In the genomic region with DNA sequence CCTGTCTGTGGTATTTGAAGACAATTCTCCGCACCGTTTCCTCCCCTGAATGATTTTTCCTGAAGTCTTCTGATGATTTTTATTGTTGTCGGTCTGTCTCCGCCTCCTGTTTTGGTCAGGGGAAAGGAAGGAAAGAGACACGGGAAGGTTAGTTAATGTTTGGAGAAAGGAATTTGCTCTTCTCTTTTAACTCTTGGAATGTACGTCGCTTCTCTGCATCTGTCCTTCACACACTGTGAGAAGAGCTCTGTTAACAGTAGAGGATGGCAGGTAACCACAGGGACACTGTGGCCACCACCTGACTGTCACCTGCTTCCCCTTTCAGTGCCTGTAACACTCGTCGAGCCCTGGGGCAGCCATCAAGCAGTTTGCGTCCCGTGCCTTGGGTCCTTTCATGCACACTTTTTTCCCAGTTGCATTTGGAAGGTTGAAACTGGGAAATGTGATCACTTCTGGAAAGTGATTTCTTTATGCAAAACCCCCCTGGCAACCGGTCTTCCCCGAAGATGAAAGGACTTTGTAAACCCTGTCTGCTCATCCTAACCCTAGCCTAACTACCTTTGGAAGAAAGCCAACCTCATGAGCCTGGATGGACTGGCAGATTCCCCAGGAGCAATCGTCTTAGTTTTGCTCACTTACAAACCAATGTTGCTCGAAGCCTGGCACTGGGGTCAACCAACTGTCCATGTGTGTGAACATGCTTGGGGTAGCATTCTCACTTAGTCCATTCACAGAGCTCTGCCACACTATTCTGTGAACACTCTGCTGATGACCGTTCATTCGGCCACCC, we compare ENCODE assay signal across 18 mouse cellular contexts. TPM values are rescaled to one million over a fixed set of nuclear protein-coding genes. Genes with fewer than 3 reads are reported as not detected.
A peak's percentile ranks its signal among the peaks of the same experiment; 100 is the strongest.
DNase-seq lines count a peak whose midpoint lies in the region; ATAC-seq and TF ChIP-seq lines count a peak whose summit lies in the region.
"Had no signal": no experiment of that assay in that cellular context is flagged by ENCODE, and none has a peak within 500 bp of the region (broad histone marks: within the 10 kb centered on the region; RNA-seq: fewer than 3 reads in every experiment).

No protein-coding gene starts in this region.

- DNase-seq in gastrocnemius, adult 2 months: peak; percentile 14
- DNase-seq in gastrocnemius, postnatal 10 days: no peak
- DNase-seq in heart, postnatal 36 days: no peak
- DNase-seq in kidney, adult 2 months: peak; percentile 74
- DNase-seq in kidney, postnatal 10 days: peak; percentile 24
- DNase-seq in right cerebral cortex, postnatal 14 days: no peak
- DNase-seq: cerebellum, adult 8-10 months; lung, adult 18-20 months; right cerebral cortex, adult 18-20 months; thymus, postnatal 4 days had no signal

- peak overlapping the region; percentile 57; the same call in 1 of the 2 replicates for H3K27ac ChIP-seq in gastrocnemius, adult 2 months
- peak overlapping the region; percentile 76 for H3K27ac ChIP-seq in heart, embryonic 15.5 days
- peak overlapping the region; percentile 80 for H3K27ac ChIP-seq in kidney, adult 2 months (ENCODE audit: insufficient read depth, low read depth, low read length)
- H3K27ac ChIP-seq in kidney, embryonic 14.5 days (ENCODE audit: low read depth, low read length): no peak overlapping the region

- no peaks in the 10 kb centered on the region for H3K27me3 ChIP-seq in heart, embryonic 15.5 days
- H3K27me3 ChIP-seq in kidney, adult 2 months (replicated peaks; ENCODE audit: control insufficient read depth, insufficient read depth, low read length): no peaks in the 10 kb centered on the region
- no peaks in the 10 kb centered on the region for H3K27me3 ChIP-seq in kidney, embryonic 14.5 days (ENCODE audit: control insufficient read depth, insufficient read depth, low read length)

- no peak for ATAC-seq in heart, embryonic 15.5 days (replicated peaks; ENCODE audit: insufficient number of reproducible peaks, insufficient read depth, low FRiP score, low read depth)
- no peak for ATAC-seq in kidney, embryonic 14.5 days (ENCODE audit: low FRiP score, low TSS enrichment)
- ATAC-seq: hindbrain, postnatal 0 days had no signal

- H3K4me2 ChIP-seq in heart, embryonic 15.5 days: no peak overlapping the region
- no peak overlapping the region for H3K4me2 ChIP-seq in kidney, embryonic 14.5 days (replicated peaks; ENCODE audit: low read depth, low read length)
- H3K4me2 ChIP-seq: liver, embryonic 11.5 days had no signal

- H3K4me1 ChIP-seq in heart, embryonic 15.5 days (replicated peaks): peaks cover 22% of the 10 kb centered on the region
- H3K4me1 ChIP-seq in kidney, adult 2 months (ENCODE audit: control insufficient read depth, insufficient read depth, low read length): peaks cover 10% of the 10 kb centered on the region; the same call in 1 of the 2 replicates
- peaks cover 8% of the 10 kb centered on the region; the same call in 1 of the 2 replicates for H3K4me1 ChIP-seq in kidney, embryonic 14.5 days (ENCODE audit: control insufficient read depth, insufficient read depth, low read length)

- intact Hi-C loops in gastrocnemius, adult 2 months (cut with DNase I): loop anchor here (5.0 to 10.0 kb wide), 2 partner anchors 390 to 482 kb away; no protein-coding TSS in a partner anchor
- intact Hi-C loops in heart, postnatal 36 days (cut with DNase I): loop anchor here (5.0 to 10.0 kb wide), 5 partner anchors 138 to 610 kb away; partner anchors contain the start of gene Adrb1

- TF ChIP-seq CTCF in gastrocnemius, adult 2 months (IDR thresholded peaks at IDR 0.05): no peak
- no peak for TF ChIP-seq CTCF in kidney, adult 2 months (conservative IDR thresholded peaks at IDR 0.05; ENCODE audit: insufficient read depth, insufficient read length, low read depth, low read length)

- no peak for TF ChIP-seq POLR2A in kidney, adult 2 months (IDR thresholded peaks at IDR 0.05; ENCODE audit: low read depth, low read length)

- 75% methylated on average over 17 of the region's 17 CpGs for WGBS in heart, embryonic 15.5 days
- 50% methylated on average over 17 of the region's 17 CpGs for WGBS in kidney, adult 2 months
- 77% methylated on average over 17 of the region's 17 CpGs for WGBS in kidney, embryonic 14.5 days

- H3K4me3 ChIP-seq in gastrocnemius, adult 2 months: no peak overlapping the region
- no peak overlapping the region for H3K4me3 ChIP-seq in heart, embryonic 15.5 days
- peak overlapping the region; percentile 51 for H3K4me3 ChIP-seq in kidney, adult 2 months (ENCODE audit: insufficient read depth, low read depth, low read length)
- no peak overlapping the region for H3K4me3 ChIP-seq in kidney, embryonic 14.5 days (ENCODE audit: low read length)

- no peaks in the 10 kb centered on the region for H3K36me3 ChIP-seq in heart, embryonic 15.5 days
- no peaks in the 10 kb centered on the region for H3K36me3 ChIP-seq in kidney, adult 2 months (ENCODE audit: control insufficient read depth, insufficient read depth, low read length)
- H3K36me3 ChIP-seq in kidney, embryonic 14.5 days (ENCODE audit: control insufficient read depth, insufficient read depth, low read length): no peaks in the 10 kb centered on the region

- no peaks in the 10 kb centered on the region for H3K9me3 ChIP-seq in heart, embryonic 15.5 days (replicated peaks)
- no peaks in the 10 kb centered on the region for H3K9me3 ChIP-seq in kidney, embryonic 14.5 days (ENCODE audit: control insufficient read depth, low read length)

- no peak overlapping the region for H3K9ac ChIP-seq in heart, embryonic 15.5 days
- H3K9ac ChIP-seq in kidney, embryonic 14.5 days (ENCODE audit: low read depth, low read length): no peak overlapping the region

RNA-seq across cellular contexts. Expression of gene Casp7, which starts 27.9 kb away (rescaled TPM):
- total RNA-seq in gastrocnemius, adult 2 months (2021): 1 to 10 TPM; 2.4 to 4.9 TPM
- 10 to 100 TPM in 1 of 2 experiments, 1 to 10 TPM in 1; 9.9 to 12.9 TPM for total RNA-seq in gastrocnemius, postnatal 10 days (2021)
- 25.6 and 28.4 TPM in 2 replicates for polyA plus RNA-seq in heart, embryonic 15.5 days (2015; fragmentation: Nextera tagmentation; extraction: Ambion mirVana)
- 10 to 100 TPM in 1 of 2 experiments, 1 to 10 TPM in 1; 9.9 to 12.9 TPM for total RNA-seq in heart, postnatal 36 days (2021)
- 12.0 and 12.4 TPM in 2 replicates for polyA plus RNA-seq in kidney, adult 2 months (2012; rRNA removed)
- 24.3 and 28.3 TPM in 2 replicates for polyA plus RNA-seq in kidney, embryonic 14.5 days (2014; fragmentation: Nextera tagmentation; extraction: Ambion mirVana)

RNA-seq across cellular contexts. Expression of gene Nrap, which starts 35.0 kb away (rescaled TPM):
- 100 to 1,000 TPM; 675 to 914 TPM for total RNA-seq in gastrocnemius, adult 2 months (2021)
- 100 to 1,000 TPM; 478 to 505 TPM for total RNA-seq in gastrocnemius, postnatal 10 days (2021)
- 37.8 and 43.0 TPM in 2 replicates for polyA plus RNA-seq in heart, embryonic 15.5 days (2015; fragmentation: Nextera tagmentation; extraction: Ambion mirVana)
- 100 to 1,000 TPM; 359 to 393 TPM for total RNA-seq in heart, postnatal 36 days (2021)
- polyA plus RNA-seq in kidney, adult 2 months (2012; rRNA removed): 1.1 and 5.0 TPM in 2 replicates
- 0.19 TPM in 1 of 2 replicates, not detected in the other for polyA plus RNA-seq in kidney, embryonic 14.5 days (2014; fragmentation: Nextera tagmentation; extraction: Ambion mirVana)

RNA-seq across cellular contexts. Expression of gene Plekhs1, which starts 36.6 kb away (rescaled TPM):
- under 1 TPM in 1 of 2 experiments, not detected in 1; 0.20 TPM for total RNA-seq in gastrocnemius, adult 2 months (2021)
- under 1 TPM; 0.31 to 0.47 TPM for total RNA-seq in gastrocnemius, postnatal 10 days (2021)
- 0.08 and 0.10 TPM in 2 replicates for polyA plus RNA-seq in heart, embryonic 15.5 days (2015; fragmentation: Nextera tagmentation; extraction: Ambion mirVana)
- not detected for total RNA-seq in heart, postnatal 36 days (2021)
- polyA plus RNA-seq in kidney, adult 2 months (2012; rRNA removed): 0.12 and 0.17 TPM in 2 replicates
- 0.94 and 1.2 TPM in 2 replicates for polyA plus RNA-seq in kidney, embryonic 14.5 days (2014; fragmentation: Nextera tagmentation; extraction: Ambion mirVana)
- total RNA-seq: gastrocnemius, adult 18-20 months; granulocyte monocyte progenitor cell, adult 5-6 weeks; hindbrain, postnatal 0 days; megakaryocyte-erythroid progenitor cell, adult 5-6 weeks had no signal
- polyA plus RNA-seq: limb, embryonic 11.5 days; liver, embryonic 11.5 days had no signal

Comparison
In these comparisons a context has a peak if more than half of its experiments do, and no peak if none do; other contexts are left out.
1. DNase-seq: peak in gastrocnemius, adult 2 months (single experiment), kidney, adult 2 months (single experiment) and kidney, postnatal 10 days (single experiment); none in gastrocnemius, postnatal 10 days (single experiment), heart, postnatal 36 days (0 of 2) and right cerebral cortex, postnatal 14 days (single experiment).